Mouse (Mus musculus) bone marrow, adult 2 months (tissue): ENCODE data around the gene Srgap2.

ENCODE experiments used
- CTCF ChIP-seq: fragments of 200-500 bp; IDR thresholded peaks from 2 replicates; pipeline ENCODE4 v1.5.1; 2011; ENCODE audit warnings: low read length, control low read depth; ENCODE audit not compliant: control insufficient read depth, insufficient read depth
- POLR2A ChIP-seq: fragments of 200-500 bp; IDR thresholded peaks from 2 replicates; pipeline ENCODE4 v1.6.1; 2011; ENCODE audit warnings: low read depth, mild to moderate bottlenecking, control low read depth, low read length, borderline replicate concordance; ENCODE audit not compliant: control insufficient read depth

DNA sequence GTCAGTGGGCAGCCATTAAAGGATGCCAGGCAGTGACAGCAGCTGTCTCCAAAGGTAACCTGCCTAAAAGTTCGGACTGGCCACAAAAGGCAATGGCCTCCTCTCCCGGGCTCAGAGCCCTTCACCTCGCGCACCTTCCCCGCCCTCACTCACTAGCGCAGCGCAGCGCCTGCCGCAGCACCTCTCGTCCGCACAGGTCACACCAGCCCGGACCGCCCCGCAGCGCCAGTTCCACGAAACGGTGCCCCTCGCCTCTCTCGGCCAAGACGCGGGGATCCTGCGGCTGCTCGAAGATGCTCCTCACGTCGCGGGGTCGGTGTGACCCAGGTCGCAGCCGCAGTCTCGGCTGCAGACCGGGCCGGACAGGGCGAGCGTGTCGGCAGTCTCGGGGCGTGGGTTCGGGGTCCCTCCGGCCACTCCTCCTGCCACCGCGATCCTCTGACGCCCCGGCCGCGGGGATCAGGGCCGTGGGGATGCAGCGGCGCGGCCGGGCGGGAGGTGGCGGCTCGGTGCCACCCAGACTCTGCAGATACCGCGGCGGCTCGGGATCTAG is 282.5 kb downstream of the Srgap2 start:
- TF ChIP-seq CTCF (no peak), POLR2A (no peak; the same call in 1 of the 2 replicates)
